Mouse (Mus musculus): Measurements from ENCODE around the gene Il1rapl2. TPM values are rescaled to one million over a fixed set of nuclear protein-coding genes. Genes with fewer than 3 reads are reported as not detected.
A peak's percentile ranks its signal among the peaks of the same experiment; 100 is the strongest.

Gene Il1rapl2
- polyA plus RNA-seq, 1 experiment from 2014 or later = not detected

DNA sequence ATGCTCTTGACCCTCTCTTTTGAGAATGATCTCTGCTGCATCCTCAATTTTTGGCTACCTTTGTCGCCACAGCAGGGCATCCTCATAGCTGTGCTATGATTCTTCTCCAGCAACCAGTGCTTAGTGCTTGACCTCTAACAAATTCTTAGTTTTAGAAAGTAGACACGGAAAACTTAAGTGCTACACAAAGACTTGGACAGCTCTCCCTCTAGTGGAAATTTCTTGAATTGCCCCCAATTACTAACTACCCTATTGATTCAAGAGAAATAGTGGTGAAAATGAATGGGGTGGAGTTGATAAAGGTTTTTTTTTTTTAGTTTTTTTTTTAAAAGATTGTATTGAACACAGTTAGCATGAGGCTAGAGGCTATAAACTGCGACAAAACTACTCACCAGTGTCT, 599.7 kb downstream of the Il1rapl2 start:
- no peak for DNase-seq (ENCODE audit: low spot score)

DNA sequence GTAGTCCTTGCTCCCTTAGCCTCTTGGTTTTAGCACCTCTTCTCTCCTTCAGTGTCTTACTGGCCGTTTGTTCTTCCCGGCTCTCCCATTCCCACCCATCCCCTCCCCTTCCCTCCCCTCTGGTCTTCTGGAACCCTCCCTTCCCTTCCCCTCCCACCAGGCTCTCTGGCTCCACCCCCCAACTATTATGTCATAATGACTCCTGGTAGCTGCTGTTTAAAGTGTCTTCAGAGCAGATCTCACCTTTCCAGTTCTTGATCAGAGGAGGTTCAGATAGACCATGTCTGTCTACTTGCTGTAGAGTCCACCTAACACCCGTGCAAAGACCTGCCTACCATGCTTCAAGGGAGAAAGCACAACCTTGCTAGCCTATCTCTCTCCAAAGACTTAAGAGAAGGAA, 639.1 kb downstream of the Il1rapl2 start, which contains the start of gene Tex13a:
Tex13a (minus strand) TSS at position 101 of the 400 bp plus-strand sequence.
- no peak for DNase-seq (ENCODE audit: low spot score)

DNA sequence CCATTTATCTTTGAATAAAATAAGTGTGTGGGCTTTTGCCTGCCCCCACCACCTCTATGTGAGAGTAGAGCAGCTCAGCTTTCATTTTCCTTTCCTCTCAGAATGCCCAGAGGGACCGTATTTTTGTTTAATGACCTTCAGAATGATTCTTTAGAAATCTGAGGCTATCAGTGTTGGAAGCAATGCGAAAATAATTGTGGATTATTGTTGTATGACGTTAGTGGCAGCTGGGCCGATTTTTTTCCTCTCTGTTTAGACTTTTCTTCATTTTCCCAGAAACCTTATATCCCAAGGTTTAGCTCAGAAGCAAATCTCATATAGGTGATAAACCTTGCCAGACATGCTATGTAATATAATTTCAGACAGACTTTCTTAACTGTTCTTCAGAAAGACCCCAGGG, 664.2 kb downstream of the Il1rapl2 start:
- no peak for DNase-seq (ENCODE audit: low spot score)

DNA sequence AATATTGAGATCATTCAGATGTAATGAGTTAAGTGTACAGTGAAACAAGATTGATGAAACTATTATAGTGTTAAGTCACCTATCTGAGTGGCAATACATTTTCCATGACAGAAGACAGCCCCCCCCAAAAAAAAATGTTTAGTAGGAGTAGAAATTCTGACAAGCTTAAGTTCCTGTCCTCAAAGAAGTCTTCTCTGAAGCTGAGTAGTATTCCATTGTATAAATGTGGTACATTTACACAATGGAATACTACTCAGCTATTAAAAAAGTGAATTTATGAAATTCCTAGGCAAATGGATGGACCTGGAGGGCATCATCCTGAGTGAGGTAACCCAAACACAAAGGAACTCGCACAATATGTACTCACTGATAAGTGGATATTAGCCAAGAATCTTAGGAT, 778.3 kb downstream of the Il1rapl2 start:
- peak; percentile 5 for DNase-seq (ENCODE audit: low spot score)

DNA sequence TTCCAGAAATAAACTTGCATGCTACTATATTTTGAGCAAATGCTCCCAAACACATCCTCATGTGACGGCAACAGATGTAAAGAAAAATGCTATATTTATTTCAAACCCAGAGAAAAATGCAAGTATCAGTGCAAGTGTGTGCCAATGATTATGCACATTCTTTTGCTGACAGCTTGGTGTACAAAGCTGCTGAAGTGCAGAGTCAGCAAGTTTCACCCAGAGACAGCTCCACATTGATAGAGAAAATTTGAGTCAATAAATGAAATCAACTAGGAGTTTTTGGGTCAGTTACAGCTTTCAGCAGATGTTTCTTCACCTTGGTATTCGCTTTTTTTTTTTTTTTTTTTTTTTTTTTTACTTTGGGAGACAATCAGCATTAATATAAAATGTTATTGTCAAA, 863.4 kb downstream of the Il1rapl2 start:
- no peak for DNase-seq (ENCODE audit: low spot score)

DNA sequence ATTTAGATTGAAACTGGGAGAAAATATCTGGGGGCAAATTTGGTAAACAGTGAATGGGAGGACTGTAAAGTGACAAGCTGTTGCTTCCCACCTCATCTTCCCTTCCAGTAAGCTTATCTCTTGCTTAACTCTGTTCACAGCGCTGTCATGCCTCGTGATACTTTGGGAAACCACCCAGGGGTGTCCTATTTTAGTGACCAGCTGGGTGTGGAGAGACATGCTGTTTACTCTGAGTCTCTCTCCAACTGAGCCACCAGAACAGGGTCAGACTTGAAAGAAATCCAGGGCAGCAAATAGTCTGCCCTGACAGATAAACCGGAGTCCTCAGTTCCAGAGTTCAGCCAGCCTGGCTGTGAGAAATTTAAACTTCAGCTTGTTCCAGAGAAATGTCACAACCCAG, 867.5 kb downstream of the Il1rapl2 start:
- no peak for DNase-seq (ENCODE audit: low spot score)

DNA sequence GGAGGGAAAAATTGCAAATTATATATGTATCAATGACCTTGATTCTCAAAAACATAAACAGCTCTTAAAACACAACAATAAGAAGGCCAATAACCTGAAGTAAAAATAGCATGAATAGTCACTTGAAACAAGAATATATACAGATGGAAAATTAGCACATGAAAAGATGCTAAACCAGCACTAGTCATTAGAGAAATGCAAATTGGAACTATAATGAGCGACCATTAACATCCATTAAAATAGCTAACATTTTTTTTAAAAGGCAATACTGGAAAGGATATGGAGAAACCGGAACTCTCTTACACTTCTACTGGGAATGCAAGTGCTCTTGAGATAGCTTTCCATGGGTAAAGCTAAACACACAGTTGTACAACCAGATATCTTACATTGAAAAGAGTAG, 879.4 kb downstream of the Il1rapl2 start:
- no peak for DNase-seq (ENCODE audit: low spot score)

DNA sequence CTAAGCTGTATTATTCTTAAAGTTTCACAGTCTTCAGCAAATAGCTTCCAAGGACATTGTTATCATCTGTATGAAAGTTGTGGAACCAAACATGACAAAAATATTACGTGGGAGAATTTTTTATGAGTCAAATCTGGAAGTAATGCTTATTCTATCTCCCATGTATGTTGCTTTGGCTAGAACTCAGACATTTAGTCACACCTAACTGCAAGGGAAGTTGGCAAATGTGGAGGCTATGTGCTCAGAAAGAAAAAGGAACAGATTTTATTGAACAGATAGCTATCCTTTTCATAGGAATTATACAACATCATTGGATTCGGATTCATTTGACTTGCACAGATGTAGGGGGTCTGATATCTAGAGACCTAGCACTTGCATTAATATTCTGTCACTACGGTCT, 908.1 kb downstream of the Il1rapl2 start:
- no peak for DNase-seq (ENCODE audit: low spot score)

DNA sequence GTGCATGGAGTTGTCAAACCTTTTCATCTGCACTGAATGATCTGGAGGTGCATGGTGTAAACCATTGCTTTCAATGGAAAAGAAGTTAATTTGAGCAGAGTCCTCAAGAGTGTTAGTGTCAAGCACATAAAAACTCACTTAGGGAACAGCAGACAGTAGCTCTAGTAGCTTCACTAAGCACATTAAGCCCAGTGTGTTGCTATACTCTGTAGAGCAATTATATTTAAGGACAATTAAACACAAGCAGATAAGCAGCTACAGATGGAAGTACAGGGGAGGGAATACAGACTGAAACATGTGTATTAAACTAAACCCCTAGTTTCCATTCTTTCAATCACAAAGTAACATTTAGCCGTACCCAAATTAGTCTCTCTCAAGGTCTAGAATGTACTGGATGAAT, 930.1 kb downstream of the Il1rapl2 start:
- DNase-seq (ENCODE audit: low spot score) = no peak

DNA sequence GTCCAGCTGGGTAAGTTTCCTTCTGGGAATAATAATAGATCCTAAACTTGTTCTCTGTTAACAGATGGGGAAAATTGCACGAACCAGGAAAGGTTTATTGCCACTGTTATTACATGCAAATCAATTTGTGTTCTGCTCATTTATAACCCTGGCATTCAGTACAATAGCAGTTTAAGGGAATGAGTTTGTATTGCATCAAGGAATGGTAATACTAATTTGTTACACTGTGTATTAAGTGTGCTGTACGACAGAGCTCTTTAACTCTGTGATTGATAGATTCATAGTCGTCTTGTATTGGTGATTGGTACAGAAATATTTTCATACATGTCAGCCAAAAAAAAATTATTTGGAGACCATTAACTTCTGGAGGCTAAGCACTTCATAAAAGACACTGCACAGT, 934.6 kb downstream of the Il1rapl2 start:
- DNase-seq (ENCODE audit: low spot score) = no peak

DNA sequence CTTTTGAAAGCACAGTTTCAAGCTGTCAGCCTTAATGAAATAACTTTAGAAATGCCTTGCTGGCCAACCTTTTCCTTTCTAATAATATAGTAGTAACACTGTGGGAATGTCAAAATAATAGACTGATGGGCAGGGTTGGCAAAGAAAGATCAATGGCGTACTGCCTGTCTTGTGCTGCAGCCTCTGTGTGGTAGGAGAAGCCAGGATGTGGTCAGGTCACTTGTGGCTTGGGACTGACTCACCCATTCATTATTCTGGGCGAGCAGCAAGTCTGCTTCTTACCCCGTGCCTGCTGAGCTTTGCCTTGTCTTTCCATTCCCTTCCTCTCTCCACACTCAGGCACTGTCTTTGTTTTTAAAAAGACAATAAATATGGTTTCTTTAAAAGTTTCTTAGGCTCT, 1049.7 kb downstream of the Il1rapl2 start:
- DNase-seq (ENCODE audit: low spot score) = no peak

DNA sequence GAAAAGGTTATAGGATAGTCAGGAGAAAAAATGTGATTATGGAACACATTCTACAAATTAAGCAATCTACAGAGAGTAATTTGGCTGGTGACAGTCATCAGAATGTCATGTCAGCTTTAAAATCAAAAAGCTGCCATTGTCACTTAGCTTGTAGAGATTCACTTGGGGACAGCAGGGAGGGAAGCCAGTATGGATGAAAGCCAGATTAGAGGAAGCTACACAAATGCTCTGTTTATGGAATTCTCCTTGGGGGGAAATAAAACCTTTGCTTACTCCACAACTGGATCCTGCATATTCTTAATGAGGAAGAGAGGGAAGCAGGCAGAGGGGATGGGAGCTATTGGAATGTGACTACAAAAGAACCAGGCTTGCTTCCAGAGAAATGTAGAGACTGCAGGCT, 1054.9 kb downstream of the Il1rapl2 start:
- no peak for DNase-seq (ENCODE audit: low spot score)

DNA sequence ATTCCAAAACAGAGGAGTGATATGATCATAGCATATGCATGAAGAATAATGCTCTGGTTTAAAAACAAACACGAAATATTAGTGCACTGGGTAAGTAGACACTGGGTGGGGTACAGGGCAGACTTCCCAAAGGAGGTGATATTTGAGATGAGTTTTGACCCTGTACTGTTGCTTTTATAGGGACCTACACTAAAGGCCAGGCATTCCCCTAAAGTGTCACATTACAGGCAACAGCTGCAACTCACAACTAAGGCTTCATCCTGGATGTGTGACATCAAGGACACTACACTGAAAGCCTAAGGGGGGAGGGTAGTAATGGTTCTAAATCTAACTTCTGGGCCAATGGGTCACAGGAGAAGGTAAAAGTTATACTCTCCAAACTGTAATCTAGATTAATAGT, 1152.0 kb downstream of the Il1rapl2 start:
- DNase-seq (ENCODE audit: low spot score) = no peak

DNA sequence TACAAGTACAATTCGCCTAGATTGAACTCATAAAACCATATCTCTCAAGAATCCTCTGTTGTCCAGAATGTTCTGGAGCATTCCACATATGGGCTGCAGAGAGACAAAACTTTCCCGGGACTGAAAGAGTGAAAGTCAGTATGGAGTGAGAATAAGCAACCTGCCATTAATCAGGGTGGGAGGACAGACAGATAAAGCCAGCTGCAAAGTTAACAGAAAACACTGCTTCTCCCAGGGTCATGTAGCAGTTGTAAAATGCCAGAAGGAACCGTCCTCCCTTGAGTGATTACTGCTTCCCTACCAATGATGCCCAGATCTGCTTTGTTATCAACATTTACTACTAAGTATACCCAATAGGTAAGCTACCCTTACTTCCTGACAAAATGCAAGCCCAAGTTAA, 1230.5 kb downstream of the Il1rapl2 start:
- no peak for DNase-seq (ENCODE audit: low spot score)

DNA sequence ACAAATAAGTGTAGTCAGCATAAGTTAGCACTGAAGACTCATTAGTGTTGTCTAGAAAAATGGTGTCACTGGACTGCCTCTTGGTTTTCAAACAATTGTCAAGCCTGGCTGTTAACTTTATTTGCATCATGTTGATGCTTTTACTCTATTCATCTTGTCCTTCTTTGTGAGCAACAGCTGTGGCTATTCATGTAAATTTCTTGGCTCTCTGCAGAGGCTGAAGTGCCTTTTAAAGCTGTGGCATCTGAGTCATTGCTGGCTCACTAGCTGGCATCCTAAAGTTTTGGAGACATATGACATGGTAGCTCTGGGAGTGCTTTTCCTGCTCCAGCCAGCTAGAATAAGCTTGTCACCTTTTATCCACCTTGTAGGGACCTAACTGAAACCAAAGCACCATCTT, 1261.5 kb downstream of the Il1rapl2 start:
- DNase-seq (ENCODE audit: low spot score) = no peak

DNA sequence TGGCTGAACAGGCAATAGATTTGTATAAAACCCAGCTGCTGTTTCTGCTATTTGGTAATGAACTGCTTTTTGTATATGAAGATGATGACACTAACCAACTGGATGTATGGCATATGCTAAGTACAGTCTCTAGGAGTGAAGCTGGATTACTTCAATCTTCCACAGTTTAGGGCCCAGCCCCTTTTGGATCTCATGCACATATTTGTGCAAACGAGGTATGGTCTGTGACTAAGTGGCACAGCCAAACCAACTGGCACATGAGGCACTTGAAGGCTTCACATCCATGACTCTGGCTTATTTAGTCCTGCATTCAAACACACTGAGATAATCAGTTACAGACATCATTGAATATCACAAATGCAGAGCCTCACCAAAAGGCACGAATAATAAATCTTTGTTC, 1263.5 kb downstream of the Il1rapl2 start:
- no peak for DNase-seq (ENCODE audit: low spot score)

DNA sequence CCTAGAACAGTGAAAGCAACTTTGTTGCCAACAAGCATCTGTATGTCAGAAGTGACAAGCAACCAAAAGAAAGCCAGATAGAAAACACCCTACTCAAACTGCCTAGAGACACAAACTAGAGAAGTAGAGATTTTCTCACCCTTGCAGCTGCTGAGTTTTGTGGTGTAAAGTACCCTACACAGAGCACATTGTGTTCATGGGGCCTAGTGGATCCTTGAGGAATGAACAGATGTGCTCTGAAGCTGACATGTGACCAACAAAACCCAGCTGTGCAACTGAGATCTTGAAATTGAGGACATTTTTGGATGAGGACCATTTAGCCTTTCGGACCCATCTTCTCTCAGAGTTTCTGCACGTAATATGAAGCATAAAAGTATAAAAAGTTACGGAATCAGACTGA, 1268.0 kb downstream of the Il1rapl2 start:
- no peak for DNase-seq (ENCODE audit: low spot score)
